Mouse (Mus musculus) forebrain, embryonic 10.5 days (tissue): ENCODE results near the gene Gramd4. TPM values are rescaled to one million over a fixed set of nuclear protein-coding genes. Genes with fewer than 3 reads are reported as not detected.
A peak's percentile ranks its signal among the peaks of the same experiment; 100 is the strongest.
"Not testable (repeated sequence)": the region's sequence is repeated elsewhere in the genome, so short reads cannot be mapped to it uniquely, and the experiment has no call there.

Experiments used
- DNase-seq: peaks from one replicate; pipeline ENCODE4 v3.0.0-alpha.2; 2017; ENCODE audit warnings: low spot score; ENCODE audit errors: extremely low spot score
- H3K27ac ChIP-seq: fragments of 300-500 bp; sonication (generic); 2 replicates; pipeline ENCODE4 v1.5.1; 2016; ENCODE audit warnings: mild to moderate bottlenecking
- H3K27me3 ChIP-seq: fragments of 300-500 bp; sonication (generic); 2 replicates; pipeline ENCODE4 v1.6.1; 2016; ENCODE audit warnings: mild to moderate bottlenecking; ENCODE audit not compliant: poor library complexity, severe bottlenecking
- H3K36me3 ChIP-seq: fragments of 300-500 bp; sonication (generic); replicated peaks from 2 replicates; pipeline ENCODE4 v1.6.1; 2016; ENCODE audit warnings: mild to moderate bottlenecking, moderate library complexity
- H3K4me1 ChIP-seq: fragments of 300-500 bp; sonication (generic); 2 replicates; pipeline ENCODE4 v1.6.1; 2016
- H3K4me3 ChIP-seq: fragments of 300-500 bp; sonication (generic); 2 replicates; pipeline ENCODE4 v1.5.1; 2016; ENCODE audit warnings: mild to moderate bottlenecking, moderate library complexity
- H3K9me3 ChIP-seq: fragments of 300-500 bp; sonication (generic); 2 replicates; pipeline ENCODE4 v1.6.1; 2016; ENCODE audit warnings: mild to moderate bottlenecking, moderate library complexity
- WGBS: fragments of 180-500 bp; shearing (Covaris S2); methylation state at CpG from one replicate; pipeline ENCODE4 v1.1.7; 2016; 5-methylcytosine and 5-hydroxymethylcytosine counted together
- polyA plus RNA-seq: library from polyadenylated mRNA; unstranded; fragments of >200 nt; fragmentation: Nextera tagmentation; extraction: Ambion mirVana; gene quantifications from 2 replicates; pipeline ENCODE4 v1.2.1, GENCODE M21; 2016

The Gramd4 gene
- polyA plus RNA-seq, 1 experiment from 2014 or later = 16.2 TPM

DNA sequence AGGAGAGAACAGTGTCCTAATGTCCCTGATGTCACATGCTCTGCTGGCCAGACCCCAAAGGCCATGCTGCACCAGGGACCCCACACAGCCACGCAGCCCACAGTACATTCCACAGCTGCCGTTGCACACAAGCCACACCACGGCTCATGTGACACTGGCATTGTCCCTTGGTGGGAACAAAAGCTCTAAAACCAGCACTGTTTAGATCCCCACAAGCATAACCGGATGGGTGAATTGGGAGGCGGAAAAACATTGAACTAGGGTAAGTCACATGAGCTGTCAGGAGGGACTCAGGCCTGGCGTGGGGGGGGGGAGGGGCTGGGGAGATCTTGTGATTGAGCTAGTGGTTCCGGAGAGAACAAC lies 111.0 kb downstream of the Gramd4 start:
- WGBS = 60% methylated on average over 7 of the region's 7 CpGs

DNA sequence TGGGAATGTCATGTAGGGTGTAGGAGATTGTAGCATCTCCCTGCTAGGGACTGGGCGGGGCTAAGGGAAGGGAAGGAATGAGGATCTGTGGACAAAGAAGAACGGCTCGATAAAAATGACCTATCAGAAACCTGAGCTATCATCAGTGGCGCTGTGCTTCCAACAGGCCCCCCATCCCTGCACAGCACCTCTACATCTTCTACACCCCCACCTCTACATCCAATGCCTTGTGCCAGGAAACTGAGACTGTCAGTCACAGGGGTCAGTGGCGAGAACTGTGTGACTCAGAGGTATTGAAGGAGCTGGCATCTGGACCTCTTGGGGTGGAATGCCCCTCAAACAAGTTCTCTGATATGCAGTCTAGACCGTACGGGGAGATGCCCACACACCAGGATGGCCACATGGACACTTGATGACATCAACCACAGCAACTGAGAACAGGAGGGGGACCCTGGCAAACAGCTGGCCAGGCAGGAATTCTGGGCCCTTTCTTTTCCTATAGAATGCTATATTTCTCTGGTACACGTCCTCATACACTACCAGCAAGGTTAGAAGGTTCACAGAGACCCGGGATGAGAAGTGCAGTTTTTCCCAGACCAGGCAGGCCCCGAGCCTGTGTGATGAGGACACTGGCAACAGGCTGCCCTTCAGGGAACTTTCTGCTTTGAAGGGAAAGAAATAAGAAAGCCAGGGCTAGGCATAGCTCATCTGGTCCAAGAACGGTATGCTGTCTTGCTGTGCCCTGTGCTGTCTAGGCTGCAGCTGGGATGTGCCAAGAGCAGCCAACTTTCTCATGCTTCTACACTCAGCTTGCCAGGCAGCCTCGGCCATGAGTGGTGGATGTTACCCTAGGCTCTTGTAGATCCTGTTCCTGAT lies 111.7 kb downstream of the Gramd4 start:
- H3K36me3 ChIP-seq = peaks cover 7% of the 10 kb centered on the region; the same call in 1 of the 2 replicates
- H3K27me3 ChIP-seq = no peaks in the 10 kb centered on the region
- H3K27ac ChIP-seq = peak overlapping the region; percentile 60
- H3K9me3 ChIP-seq = no peaks in the 10 kb centered on the region
- peaks cover 51% of the 10 kb centered on the region for H3K4me1 ChIP-seq
- no peak for DNase-seq
- WGBS = 87% methylated on average over 12 of the region's 12 CpGs
- no peak overlapping the region for H3K4me3 ChIP-seq

More for the DNA sequence above, 111.0 kb downstream of the Gramd4 start:
- Histone ChIP-seq H3K36me3 (peaks cover 10% of the 10 kb centered on the region; the same call in 1 of the 2 replicates), H3K4me1 (peaks cover 44% of the 10 kb centered on the region), H3K4me3 (no peak overlapping the region), H3K27ac (peak overlapping the region; percentile 60), H3K9me3 (no peaks in the 10 kb centered on the region), H3K27me3 (no peaks in the 10 kb centered on the region)
- no peak for DNase-seq

GRCm38 (mm10) chr15:86169817-86170110 lies 112.3 kb downstream of the Gramd4 start:
- Histone ChIP-seq H3K9me3 (no peaks in the 10 kb centered on the region), H3K27ac (no peak overlapping the region), H3K27me3 (no peaks in the 10 kb centered on the region), H3K36me3 (peaks cover 4% of the 10 kb centered on the region; the same call in 1 of the 2 replicates), H3K4me1 (peaks cover 57% of the 10 kb centered on the region), H3K4me3 (no peak overlapping the region)
- 85% methylated on average over 4 of the region's 4 CpGs for WGBS
- DNase-seq = no peak

DNA sequence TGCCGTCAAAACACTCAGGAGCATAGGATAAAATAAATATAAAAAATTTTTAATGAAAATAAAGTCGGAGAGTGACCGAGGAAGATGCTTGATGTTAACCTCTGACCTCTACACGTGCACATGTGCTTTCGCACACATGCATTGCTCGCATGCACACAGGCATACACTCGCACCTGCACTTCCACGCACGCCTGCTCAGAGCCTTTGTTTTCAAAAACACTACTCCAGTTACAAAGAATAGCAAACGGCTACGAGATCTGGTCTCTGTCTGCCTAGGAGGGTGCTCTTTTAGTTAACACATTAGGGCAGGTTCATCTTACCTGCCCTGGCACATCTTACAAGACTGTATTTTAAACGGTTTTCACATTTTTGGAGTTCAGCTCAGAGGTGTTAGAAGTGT lies 113.8 kb downstream of the Gramd4 start:
- 78% methylated on average over 12 of the region's 12 CpGs for WGBS
- no peak overlapping the region for H3K4me3 ChIP-seq
- no peaks in the 10 kb centered on the region for H3K27me3 ChIP-seq
- DNase-seq = no peak
- H3K36me3 ChIP-seq = no peaks in the 10 kb centered on the region
- H3K27ac ChIP-seq = no peak overlapping the region
- no peaks in the 10 kb centered on the region for H3K9me3 ChIP-seq
- H3K4me1 ChIP-seq = peaks cover 64% of the 10 kb centered on the region

- DNase-seq = no peak
- 78% methylated on average over 3 of the region's 3 CpGs for WGBS
- H3K4me1 ChIP-seq = peaks cover 64% of the 10 kb centered on the region
Observed at GRCm38 (mm10) chr15:86172124-86172523, 114.6 kb downstream of the Gramd4 start.

DNA sequence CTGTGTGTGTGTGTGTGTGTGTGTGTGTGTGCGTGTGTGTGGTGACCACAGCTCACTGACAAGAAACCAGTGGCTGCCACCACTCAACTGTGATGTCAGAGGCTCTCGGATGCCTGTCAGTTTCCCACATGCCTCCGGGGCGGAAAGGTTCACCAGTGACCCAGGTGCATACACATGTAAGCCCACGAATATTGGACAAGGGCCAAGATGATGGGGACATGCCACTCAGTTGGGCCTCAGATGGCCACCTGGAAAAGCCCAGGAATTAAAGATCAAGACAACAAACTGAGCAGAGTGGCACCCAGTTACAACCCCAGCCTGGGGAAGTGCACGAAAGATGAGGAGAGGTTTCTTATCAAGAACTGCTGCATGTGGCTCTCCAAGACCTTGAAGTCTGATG lies 115.0 kb downstream of the Gramd4 start:
- H3K27ac ChIP-seq = no peak overlapping the region
- DNase-seq = no peak
- 89% methylated on average over 6 of the region's 6 CpGs for WGBS
- H3K9me3 ChIP-seq = no peaks in the 10 kb centered on the region
- H3K27me3 ChIP-seq = no peaks in the 10 kb centered on the region
- peaks cover 64% of the 10 kb centered on the region for H3K4me1 ChIP-seq
- no peaks in the 10 kb centered on the region for H3K36me3 ChIP-seq
- no peak overlapping the region for H3K4me3 ChIP-seq

More at GRCm38 (mm10) chr15:86172124-86172523, 114.6 kb downstream of the Gramd4 start:
- H3K4me3 ChIP-seq = no peak overlapping the region
- no peaks in the 10 kb centered on the region for H3K27me3 ChIP-seq
- H3K36me3 ChIP-seq = no peaks in the 10 kb centered on the region
- H3K9me3 ChIP-seq = no peaks in the 10 kb centered on the region
- H3K27ac ChIP-seq = no peak overlapping the region

DNA sequence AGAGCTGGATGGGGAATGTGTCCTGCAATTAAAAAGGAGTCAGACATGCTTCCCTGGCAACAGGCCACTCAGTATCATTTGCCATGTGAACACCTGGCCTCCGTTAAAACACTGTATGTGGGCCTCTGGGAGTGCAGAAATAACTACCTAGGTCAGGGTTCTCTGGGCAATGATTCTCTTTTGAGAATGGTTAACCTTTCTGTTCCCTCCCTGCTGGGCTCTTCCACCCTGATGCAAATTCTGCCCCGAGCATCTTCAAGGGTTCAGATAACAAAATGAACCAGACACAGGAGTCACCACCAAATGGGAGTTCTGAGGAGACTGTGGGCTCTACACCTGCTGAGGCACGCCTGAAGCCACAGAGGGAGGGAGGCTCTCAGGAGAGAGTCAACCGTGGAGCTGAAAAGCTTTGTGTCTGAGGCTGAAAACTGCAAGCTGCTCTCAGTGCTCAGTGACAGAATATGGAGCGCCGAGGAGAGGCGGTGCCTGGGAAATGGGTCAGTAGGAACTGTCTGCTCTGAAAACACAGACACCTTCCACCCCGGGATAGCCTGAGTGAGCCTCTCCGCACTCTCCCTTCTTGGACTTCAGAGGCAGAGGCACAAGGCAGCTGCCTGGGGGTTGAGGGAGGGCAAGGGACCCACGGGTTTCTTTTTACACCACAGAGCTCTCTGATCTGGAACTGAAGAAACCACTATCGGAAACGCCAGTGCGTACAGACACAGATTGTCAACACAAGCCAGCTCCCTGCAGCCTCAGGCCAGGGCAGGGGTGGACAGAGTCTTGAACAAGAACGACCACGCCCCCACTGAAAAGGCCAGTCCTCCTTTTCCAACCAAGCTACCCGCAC lies 115.9 kb downstream of the Gramd4 start:
- Histone ChIP-seq H3K9me3 (no peaks in the 10 kb centered on the region), H3K27ac (peak overlapping the region; percentile 48; the same call in 1 of the 2 replicates), H3K4me3 (no peak overlapping the region), H3K4me1 (peaks cover 57% of the 10 kb centered on the region), H3K36me3 (no peaks in the 10 kb centered on the region), H3K27me3 (no peaks in the 10 kb centered on the region)
- WGBS = 37% methylated on average over 16 of the region's 16 CpGs
- DNase-seq = no peak

- no peaks in the 10 kb centered on the region for H3K9me3 ChIP-seq
- H3K4me1 ChIP-seq = peaks cover 41% of the 10 kb centered on the region
- no peak overlapping the region for H3K4me3 ChIP-seq
- DNase-seq = no peak
- H3K27me3 ChIP-seq = no peaks in the 10 kb centered on the region
- no peak overlapping the region for H3K27ac ChIP-seq
- WGBS = 87% methylated on average over 3 of the region's 3 CpGs
- no peaks in the 10 kb centered on the region for H3K36me3 ChIP-seq
Observed at GRCm38 (mm10) chr15:86175253-86176050, 118.0 kb downstream of the Gramd4 start.

- DNase-seq = no peak
- Histone ChIP-seq H3K36me3 (no peaks in the 10 kb centered on the region), H3K27me3 (no peaks in the 10 kb centered on the region), H3K9me3 (no peaks in the 10 kb centered on the region), H3K4me3 (no peak overlapping the region), H3K4me1 (peaks cover 41% of the 10 kb centered on the region), H3K27ac (no peak overlapping the region)
- 90% methylated on average over 10 of the region's 10 CpGs for WGBS
Observed at GRCm38 (mm10) chr15:86176166-86176565, 118.7 kb downstream of the Gramd4 start.

DNA sequence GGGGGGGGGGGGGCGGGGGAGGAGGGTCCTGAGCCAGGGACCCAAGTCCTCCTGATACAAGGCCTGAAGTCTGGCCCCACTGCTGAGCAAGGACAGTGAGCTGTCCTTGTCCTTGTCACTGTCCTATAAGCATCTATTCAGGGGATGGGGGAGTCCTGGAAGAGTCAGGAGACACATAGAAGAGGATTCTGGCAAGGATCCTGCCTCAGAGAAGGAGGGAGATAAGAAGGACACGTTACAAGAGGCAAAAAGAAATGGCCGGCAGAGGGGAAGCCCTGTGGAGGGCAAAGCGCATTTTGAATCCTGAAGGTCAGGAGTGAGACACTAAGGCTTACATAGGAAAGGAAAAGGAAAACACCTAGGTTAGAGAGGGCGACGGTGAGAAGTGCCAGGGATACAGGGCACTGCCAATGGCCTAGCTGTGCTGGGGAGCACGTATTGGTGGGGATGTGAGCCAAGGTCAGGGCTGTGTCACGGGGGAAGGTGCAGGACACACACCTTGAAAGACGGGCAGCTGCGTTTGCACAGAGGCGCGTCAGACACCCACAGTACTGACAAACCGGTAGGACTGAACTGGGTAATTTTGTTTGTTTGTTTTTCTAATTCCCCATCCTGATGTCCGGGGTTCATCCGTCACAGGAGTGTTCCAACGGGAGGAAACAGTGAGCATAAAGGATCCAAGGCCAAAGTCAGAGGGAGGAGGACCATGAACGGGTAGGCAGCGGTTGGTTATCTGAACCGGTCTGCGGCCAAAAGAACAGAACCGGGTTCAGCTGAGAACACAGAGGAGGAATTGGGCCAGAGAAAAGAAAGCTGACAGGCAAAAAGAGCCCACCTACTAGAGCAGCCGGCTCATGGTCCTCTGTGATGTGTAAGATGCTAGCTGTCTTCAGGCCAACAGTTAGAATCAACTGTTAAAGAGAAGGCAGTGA lies 119.5 kb downstream of the Gramd4 start:
- Histone ChIP-seq H3K36me3 (no peaks in the 10 kb centered on the region), H3K27ac (no peak overlapping the region), H3K27me3 (no peaks in the 10 kb centered on the region), H3K9me3 (no peaks in the 10 kb centered on the region), H3K4me3 (no peak overlapping the region), H3K4me1 (peaks cover 37% of the 10 kb centered on the region)
- WGBS = 83% methylated on average over 22 of the region's 22 CpGs
- DNase-seq = no peak

- not testable (repeated sequence) for H3K36me3 ChIP-seq, H3K27me3 ChIP-seq, H3K9me3 ChIP-seq, H3K27ac ChIP-seq, DNase-seq, H3K4me3 ChIP-seq
- 80% methylated on average over 2 of the region's 2 CpGs for WGBS
- peaks cover 37% of the 10 kb centered on the region for H3K4me1 ChIP-seq
Observed at GRCm38 (mm10) chr15:86177703-86178251, 120.3 kb downstream of the Gramd4 start.
